In the genomic region with DNA sequence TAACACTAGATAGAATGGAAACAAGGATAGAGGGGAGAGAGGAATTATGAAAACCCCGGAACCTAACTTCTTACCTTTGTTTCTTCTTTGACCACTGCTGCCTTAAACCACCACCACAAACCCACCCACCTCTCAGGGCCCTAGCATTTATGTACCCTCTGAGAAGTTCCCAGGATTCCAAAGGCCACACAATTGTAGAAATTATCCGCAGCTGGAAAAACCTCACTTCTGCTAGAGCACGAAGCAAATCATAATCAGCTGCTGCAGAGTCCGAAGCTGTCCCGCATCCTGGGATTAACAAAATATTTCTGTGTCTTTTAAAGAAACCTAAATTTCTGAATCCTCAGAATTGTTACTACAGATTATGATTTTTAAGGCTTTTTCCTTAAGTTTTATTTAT, we compare ENCODE assay signal across 8 mouse cellular contexts. TPM values are rescaled to one million over a fixed set of nuclear protein-coding genes. Genes with fewer than 3 reads are reported as not detected.
DNase-seq lines count a peak whose midpoint lies in the region; ATAC-seq and TF ChIP-seq lines count a peak whose summit lies in the region.

A gene (minus strand): TSS at position 101 of the 400 bp plus-strand sequence.

- H3K27me3 ChIP-seq in neural tube, embryonic 11.5 days (ENCODE audit: control insufficient read depth, insufficient read depth, low read length), result no peaks in the 10 kb centered on the region
- no peaks in the 10 kb centered on the region for H3K27me3 ChIP-seq in heart, postnatal 0 days (ENCODE audit: control insufficient read depth, insufficient read depth, low read length)
- H3K27me3 ChIP-seq in neural tube, embryonic 14.5 days (ENCODE audit: control insufficient read depth, insufficient read depth, low read length), result no peaks in the 10 kb centered on the region

- no peak for DNase-seq in neural tube, embryonic 11.5 days (ENCODE audit: low spot score)
- no peak for DNase-seq in neural tube, embryonic 10.5 days (ENCODE audit: extremely low spot score, low spot score)
- no peak for DNase-seq in heart, postnatal 0 days (ENCODE audit: low spot score)
- no peak for DNase-seq in left cerebral cortex, postnatal 4 days
- DNase-seq in cerebellum, adult 8-10 months, result no peak
- no peak for DNase-seq in right cerebral cortex, postnatal 36 days (ENCODE audit: low spot score in 2 of 2)

- no peak within 1 kb of the TSS for H3K4me3 ChIP-seq in neural tube, embryonic 11.5 days (ENCODE audit: low read depth, low read length)
- H3K4me3 ChIP-seq in heart, postnatal 0 days (ENCODE audit: low read depth, low read length), result no peak within 1 kb of the TSS
- no peak within 1 kb of the TSS for H3K4me3 ChIP-seq in neural tube, embryonic 14.5 days (ENCODE audit: low read depth, low read length)

- no peak for ATAC-seq in neural tube, embryonic 11.5 days (ENCODE audit: insufficient read depth, low FRiP score, low TSS enrichment)
- ATAC-seq in erythroblast, adult 5-6 weeks (replicated peaks; ENCODE audit: low FRiP score, poor library complexity, severe bottlenecking), result no peak
- ATAC-seq in heart, postnatal 0 days (ENCODE audit: insufficient read depth, low read depth), result no peak
- no peak for ATAC-seq in neural tube, embryonic 14.5 days (ENCODE audit: low read depth)

- no peak for TF ChIP-seq CTCF in heart, postnatal 0 days (IDR thresholded peaks at IDR 0.05; ENCODE audit: low read depth)

- H3K27ac ChIP-seq in neural tube, embryonic 11.5 days (ENCODE audit: low read depth, low read length), result no peak within 1 kb of the TSS
- H3K27ac ChIP-seq in heart, postnatal 0 days (ENCODE audit: low read depth), result no peak within 1 kb of the TSS
- H3K27ac ChIP-seq in neural tube, embryonic 14.5 days (ENCODE audit: low read depth, low read length), result no peak within 1 kb of the TSS

- WGBS in neural tube, embryonic 11.5 days, result 96% methylated on average over 5 of the region's 5 CpGs
- 91% methylated on average over 5 of the region's 5 CpGs for WGBS in heart, postnatal 0 days
- 94% methylated on average over 5 of the region's 5 CpGs for WGBS in neural tube, embryonic 14.5 days

- H3K9me3 ChIP-seq in neural tube, embryonic 11.5 days (ENCODE audit: control insufficient read depth, low read length), result no peaks in the 10 kb centered on the region
- no peaks in the 10 kb centered on the region for H3K9me3 ChIP-seq in heart, postnatal 0 days (replicated peaks; ENCODE audit: control insufficient read depth, low read length)
- H3K9me3 ChIP-seq in neural tube, embryonic 14.5 days (ENCODE audit: control insufficient read depth, low read length), result no peaks in the 10 kb centered on the region

- H3K9ac ChIP-seq in neural tube, embryonic 11.5 days (ENCODE audit: low read length), result no peak within 1 kb of the TSS
- H3K9ac ChIP-seq in heart, postnatal 0 days (replicated peaks; ENCODE audit: low read depth, low read length), result no peak within 1 kb of the TSS
- H3K9ac ChIP-seq in neural tube, embryonic 14.5 days (replicated peaks; ENCODE audit: low read depth, low read length), result no peak within 1 kb of the TSS

- intact Hi-C loops in left cerebral cortex, postnatal 4 days (cut with DNase I), result no loop called here

- no peaks in the 10 kb centered on the region for H3K36me3 ChIP-seq in neural tube, embryonic 11.5 days (ENCODE audit: control insufficient read depth, insufficient read depth, low read length)
- no peaks in the 10 kb centered on the region for H3K36me3 ChIP-seq in heart, postnatal 0 days (replicated peaks; ENCODE audit: control insufficient read depth, insufficient read depth, low read length)
- H3K36me3 ChIP-seq in neural tube, embryonic 14.5 days (ENCODE audit: control insufficient read depth, insufficient read depth, low read length), result no peaks in the 10 kb centered on the region

- H3K4me2 ChIP-seq in neural tube, embryonic 11.5 days (ENCODE audit: low read depth), result no peak within 1 kb of the TSS
- no peak within 1 kb of the TSS for H3K4me2 ChIP-seq in heart, postnatal 0 days (ENCODE audit: low read depth, low read length)
- no peak within 1 kb of the TSS for H3K4me2 ChIP-seq in neural tube, embryonic 14.5 days (ENCODE audit: low read depth, low read length)

- TF ChIP-seq EP300 in heart, postnatal 0 days (IDR thresholded peaks at IDR 0.05; ENCODE audit: low read depth), result no peak

- no peaks in the 10 kb centered on the region for H3K4me1 ChIP-seq in neural tube, embryonic 11.5 days (ENCODE audit: control insufficient read depth, insufficient read depth, low read length)
- no peaks in the 10 kb centered on the region for H3K4me1 ChIP-seq in heart, postnatal 0 days (ENCODE audit: control insufficient read depth, insufficient read depth)
- H3K4me1 ChIP-seq in neural tube, embryonic 14.5 days (ENCODE audit: control insufficient read depth, insufficient read depth, low read length), result peaks cover 3% of the 10 kb centered on the region; the same call in 1 of the 2 replicates

RNA-seq across cellular contexts. Expression of the gene that starts here (rescaled TPM):
- 41.0 and 41.2 TPM in 2 replicates for polyA plus RNA-seq in neural tube, embryonic 11.5 days (2014; fragmentation: Nextera tagmentation; extraction: Ambion mirVana)
- total RNA-seq in erythroblast, adult 5-6 weeks (2015; ENCODE audit: low replicate concordance), result 38.2 and 53.6 TPM in 2 replicates
- total RNA-seq in erythroblast, adult 5-6 weeks (2017; ENCODE audit: low replicate concordance), result 69.9 and 74.2 TPM in 2 replicates
- total RNA-seq in heart, postnatal 0 days (2014; rRNA removed; ENCODE audit: low replicate concordance), result 29.5 and 42.2 TPM in 2 replicates
- polyA plus RNA-seq in heart, postnatal 0 days (2015; fragmentation: Nextera tagmentation; extraction: Ambion mirVana), result 11.9 and 13.4 TPM in 2 replicates
- total RNA-seq in left cerebral cortex, postnatal 4 days (2021), result 100 to 1,000 TPM; 103 to 109 TPM
- polyA plus RNA-seq in neural tube, embryonic 14.5 days (2014; fragmentation: Nextera tagmentation; extraction: Ambion mirVana), result 50.9 and 78.8 TPM in 2 replicates
